Mouse (Mus musculus): ENCODE measurements around the gene Ube2g2. TPM values are rescaled to one million over a fixed set of nuclear protein-coding genes. Genes with fewer than 3 reads are reported as not detected.
"Not testable (repeated sequence)": the region's sequence is repeated elsewhere in the genome, so short reads cannot be mapped to it uniquely, and the experiment has no call there.

Ube2g2 gene
- total and polyA plus RNA-seq, 3 experiments, result 37.4 to 55.0 (median 50.0) TPM

DNA sequence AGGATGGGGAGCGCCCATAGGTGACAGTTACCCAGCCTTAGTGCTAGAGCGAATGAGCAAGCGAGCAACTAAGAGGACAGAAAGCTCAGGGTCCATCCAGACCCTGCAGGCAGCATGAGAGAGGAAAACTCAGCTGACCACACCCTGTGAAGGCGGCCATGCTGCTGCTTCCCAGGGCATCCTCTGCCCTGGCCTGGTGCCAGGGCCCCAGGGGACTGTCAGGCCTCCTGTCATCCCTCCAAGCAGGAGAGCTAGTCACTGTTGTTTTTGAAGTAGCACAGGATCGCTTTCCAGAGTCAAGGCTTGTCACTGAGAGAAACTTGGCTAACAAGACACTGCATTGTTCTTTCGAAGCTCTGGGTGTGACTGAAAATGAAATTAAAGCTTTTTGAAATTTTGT lies 16.9 kb downstream of the Ube2g2 start:
- peak; percentile 36 for DNase-seq

- DNase-seq, result no peak
Measured at GRCm38 (mm10) chr10:77643160-77643559, 21.1 kb downstream of the Ube2g2 start.

DNA sequence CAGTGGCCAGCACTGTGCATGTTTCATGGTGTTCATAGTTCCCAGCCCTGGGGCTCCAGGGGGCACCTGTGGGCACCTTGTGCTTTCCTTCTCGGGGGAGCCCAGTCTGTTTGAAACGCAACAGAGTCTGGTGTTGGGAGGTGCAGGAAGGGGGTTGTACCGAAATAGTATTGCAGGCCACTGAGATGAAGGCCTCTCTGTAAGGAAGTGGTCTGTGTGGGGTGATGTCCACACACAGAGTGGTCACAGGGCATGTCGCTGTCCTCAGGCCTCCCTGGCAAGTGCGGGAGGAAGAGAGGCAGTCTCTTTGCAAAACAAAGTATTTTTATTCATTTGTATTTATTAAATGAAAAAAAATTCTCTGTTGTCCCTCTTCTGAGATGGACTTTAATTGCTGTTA lies 23.5 kb downstream of the Ube2g2 start:
- DNase-seq, result no peak

DNA sequence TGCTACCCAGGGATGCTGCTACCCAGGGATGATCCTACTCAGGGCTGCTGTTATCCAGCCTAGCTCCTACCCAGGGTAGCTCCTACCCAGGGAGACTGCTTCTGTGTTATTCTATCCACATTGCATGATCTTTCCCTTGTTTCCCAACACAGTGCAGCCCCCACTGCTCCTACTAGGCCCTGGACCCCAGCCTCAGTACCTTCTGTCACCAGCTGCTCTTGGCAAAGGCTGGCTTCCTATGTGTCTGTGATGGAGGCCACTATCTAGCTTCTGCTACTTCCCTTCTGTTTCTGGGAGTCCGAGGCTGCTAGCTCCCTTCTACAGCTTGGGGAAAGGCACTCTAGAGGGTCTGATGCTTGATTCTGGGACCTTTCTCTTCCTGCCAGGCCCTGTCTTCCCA lies 25.4 kb downstream of the Ube2g2 start:
- DNase-seq, result no peak

- no peak for DNase-seq
Measured at GRCm38 (mm10) chr10:77647901-77648300, 25.8 kb downstream of the Ube2g2 start.

DNA sequence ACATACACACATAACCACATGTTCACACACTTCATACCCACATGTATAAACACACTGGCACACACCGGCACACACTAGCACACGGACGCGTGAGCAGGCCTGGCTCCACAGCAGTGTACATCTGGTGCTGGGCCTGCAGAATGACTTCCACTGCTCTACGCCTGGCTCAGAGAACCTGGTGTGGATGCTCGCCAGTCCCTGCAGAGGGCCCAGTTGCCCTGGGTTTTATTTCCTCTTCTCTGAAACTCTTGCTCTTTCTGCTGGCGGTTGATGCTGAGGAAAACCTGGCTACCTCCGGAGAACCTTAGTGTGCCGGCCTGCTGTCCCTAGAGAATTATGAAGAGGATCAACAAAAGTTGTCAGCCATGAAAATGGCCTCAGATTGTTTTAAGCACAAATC lies 30.0 kb downstream of the Ube2g2 start:
- no peak for DNase-seq

- DNase-seq, result no peak
Measured at GRCm38 (mm10) chr10:77658286-77658994, 36.4 kb downstream of the Ube2g2 start.

DNA sequence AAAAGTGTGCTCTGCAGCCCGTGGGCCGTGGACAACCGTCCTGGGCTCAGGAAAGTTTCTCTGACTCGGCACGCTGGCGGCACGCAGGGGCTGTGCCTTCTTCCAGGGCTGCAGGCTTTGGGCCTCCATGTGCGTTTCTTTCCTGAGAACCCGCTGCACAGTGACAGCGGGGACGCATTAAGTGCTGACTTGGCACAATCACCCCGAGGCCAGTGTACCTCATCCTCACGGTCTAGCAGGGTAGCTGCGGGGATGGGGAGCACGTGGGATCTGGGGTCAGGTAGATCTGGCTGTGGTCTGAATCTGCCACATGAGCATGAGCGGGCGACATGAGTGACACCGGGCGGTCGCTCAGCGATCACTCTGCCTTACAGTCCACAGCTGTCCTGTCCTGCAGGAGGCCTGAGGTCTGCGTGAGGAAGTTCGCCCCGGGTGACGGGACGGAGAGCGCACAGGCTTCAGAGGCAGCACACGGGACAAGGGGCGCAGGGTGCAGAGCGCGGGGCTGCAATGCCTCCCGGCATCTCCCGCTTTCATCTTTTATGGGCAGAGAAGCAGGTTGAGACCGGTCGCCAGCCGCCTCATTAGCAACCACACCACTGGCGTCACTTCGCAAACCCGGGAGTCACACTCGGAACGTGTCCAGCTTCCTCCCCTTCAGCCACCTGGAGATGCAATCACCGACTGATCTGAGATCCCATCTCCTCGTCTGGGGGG lies 42.0 kb downstream of the Ube2g2 start:
- DNase-seq, result no peak

DNA sequence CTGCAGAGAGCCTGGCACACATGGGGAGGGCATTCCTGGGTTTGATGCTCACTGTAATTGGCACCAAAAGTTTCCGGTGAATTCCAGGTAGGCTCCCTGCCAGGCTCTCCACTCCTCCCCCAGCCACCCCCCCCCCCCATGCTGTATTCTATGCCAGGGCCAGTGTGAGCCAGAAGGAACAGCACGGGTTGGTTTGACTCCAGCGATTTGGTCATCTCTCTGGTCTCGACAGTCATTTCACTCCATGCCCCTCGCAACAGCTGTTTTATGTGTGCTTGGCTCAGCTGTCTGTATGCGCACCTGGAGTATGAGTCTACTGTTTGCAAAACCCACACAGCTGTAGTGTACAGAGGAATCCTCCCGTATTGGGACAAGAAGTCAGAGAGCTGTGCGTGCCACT lies 44.3 kb downstream of the Ube2g2 start:
- DNase-seq, result no peak

DNA sequence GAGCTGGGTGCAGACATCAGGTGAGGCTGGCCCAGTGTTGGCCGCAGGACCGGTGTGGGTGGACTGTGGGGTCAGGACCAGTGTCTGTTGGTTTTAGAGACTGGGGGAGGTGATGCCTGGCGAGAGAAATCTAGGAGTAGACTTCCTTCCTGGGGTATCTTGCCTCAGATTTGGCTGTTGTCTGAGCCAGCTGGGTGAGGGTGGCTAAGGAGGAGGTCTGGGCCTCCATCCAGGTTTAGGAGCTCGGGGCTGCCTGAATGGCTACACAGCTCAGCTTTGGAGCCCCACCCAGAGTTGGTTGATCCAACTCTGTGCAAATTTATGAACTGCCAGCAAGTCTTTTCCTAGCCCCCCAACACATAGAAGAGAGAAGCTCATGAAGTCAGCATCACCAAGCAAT lies 45.3 kb downstream of the Ube2g2 start:
- DNase-seq, result no peak

GRCm38 (mm10) chr10:77670710-77671109 lies 48.6 kb downstream of the Ube2g2 start:
- no peak for DNase-seq

DNA sequence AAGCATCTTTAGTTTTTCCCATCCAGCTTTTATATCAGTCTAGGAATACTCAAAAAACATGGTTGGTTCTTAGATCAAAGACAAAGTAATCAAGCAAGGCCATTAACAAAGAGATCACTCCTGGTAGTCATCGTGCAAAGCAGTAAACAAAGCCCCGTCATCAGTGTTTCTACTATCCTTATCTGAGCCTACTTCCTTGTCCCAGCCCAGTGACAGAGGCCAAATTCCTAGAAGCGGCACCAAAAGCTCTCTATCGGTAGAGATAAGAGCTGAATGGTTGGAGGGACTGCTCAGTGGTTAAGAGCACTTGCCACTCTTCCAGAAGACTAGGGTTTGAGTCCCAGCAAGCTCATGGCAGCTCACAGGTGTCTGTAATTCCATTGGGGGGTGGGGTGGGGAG lies 49.4 kb downstream of the Ube2g2 start:
- DNase-seq, result no peak

- no peak for DNase-seq
Measured at GRCm38 (mm10) chr10:77673765-77674164, 51.7 kb downstream of the Ube2g2 start.

DNA sequence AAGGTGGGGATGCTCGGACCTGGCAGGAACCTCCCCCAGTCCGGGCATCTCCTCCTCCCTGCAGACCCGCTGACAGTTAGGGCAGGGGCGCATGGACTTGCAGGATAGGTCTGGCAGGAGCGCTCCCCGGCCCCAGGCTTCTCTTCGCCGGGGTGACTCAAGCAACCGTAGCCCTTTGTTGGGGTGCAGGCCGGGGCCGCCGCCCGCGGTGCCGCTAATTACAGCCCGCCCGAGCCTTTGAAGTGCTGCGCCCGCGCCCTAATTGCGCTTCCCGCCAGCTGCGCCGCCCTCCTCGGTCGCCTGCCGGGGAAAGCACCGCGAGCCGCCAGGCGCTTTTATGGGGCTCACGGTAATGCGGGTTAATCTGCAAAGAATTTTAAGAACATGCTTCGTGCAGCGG lies 55.5 kb downstream of the Ube2g2 start:
- DNase-seq, result no peak

- no peak for DNase-seq
Measured at GRCm38 (mm10) chr10:77682994-77683393, 60.9 kb downstream of the Ube2g2 start.

DNA sequence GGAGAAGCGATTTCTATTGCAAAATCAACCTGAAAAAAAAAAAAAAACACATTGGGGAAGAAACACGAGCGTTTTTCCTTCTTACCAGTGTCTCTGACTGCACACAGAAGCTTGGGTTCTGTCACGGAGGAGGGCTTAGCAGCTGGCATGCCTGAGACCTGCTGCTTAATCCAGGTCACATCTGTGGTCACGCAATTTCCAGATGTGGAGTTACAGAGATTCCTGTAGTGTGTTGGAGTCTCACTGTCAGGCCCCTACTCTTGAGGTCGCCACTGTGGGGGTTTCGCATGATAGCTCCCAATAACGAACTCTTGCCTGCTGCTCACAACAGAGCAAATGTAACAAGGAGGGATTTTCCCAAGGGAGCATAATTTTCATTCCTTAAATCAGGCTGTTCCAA lies 62.1 kb downstream of the Ube2g2 start:
- DNase-seq, result no peak

DNA sequence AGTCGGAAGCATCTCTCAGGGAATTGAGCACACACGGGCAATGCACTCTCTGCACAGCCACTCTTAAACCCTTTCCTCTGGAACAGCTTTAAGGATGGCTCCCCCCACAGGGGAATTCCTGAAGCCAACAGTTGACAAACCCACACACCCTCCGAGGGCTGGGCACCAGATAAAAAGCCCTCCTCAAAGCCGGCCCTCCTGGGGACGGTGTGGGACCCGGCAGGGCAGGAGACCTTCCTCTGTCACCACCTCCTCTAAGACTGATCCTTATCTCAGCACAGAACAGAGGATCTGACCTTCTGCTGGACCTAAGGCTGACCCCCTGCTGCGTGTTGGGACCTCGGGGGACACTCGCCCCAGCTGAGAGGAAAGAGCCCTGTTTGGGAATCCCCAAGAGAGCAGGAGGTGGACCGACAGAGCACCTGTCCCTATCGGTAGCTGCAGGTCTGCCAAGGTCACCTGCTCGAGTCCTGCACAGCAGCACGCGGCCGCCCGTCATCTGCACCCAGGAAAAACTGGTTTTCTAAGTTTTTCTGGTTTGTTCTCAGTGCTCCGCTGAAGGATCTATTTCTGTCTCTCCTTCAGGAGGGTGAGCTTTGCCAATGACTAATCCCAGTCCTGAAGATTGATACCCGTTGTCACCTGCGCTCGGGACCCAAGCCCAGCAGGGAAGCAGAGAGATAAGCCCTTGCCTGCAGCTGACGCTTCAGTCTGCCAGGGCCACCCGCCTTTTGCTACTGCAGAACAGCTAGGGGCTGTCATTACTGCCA lies 64.0 kb downstream of the Ube2g2 start, which contains the start of gene Tspear:
Gene Tspear, plus strand, starts transcription at position 675 of the 770 bp plus-strand sequence.
- peak; percentile 23 for DNase-seq

DNA sequence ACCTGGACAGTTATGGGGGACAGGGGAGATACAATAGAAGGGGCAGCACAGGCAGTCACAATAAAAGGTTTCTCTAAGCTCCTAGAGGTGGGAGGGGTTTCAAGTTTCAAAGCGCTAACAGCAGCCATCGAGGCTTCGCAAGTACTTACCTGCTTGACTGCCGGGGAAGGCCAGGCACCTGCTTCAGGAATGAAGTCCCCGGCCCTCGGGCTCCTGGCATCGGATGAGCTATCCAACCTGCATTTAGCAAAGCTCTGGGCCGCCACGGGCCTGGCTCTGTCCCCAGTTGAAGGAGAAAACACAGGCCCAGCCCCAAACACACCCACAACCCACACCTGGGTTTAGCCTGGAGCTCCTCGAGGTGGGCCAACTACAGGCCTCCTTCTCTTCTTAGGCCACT lies 64.9 kb downstream of the Ube2g2 start:
- DNase-seq, result no peak

- not testable (repeated sequence) for DNase-seq
Measured at GRCm38 (mm10) chr10:77690356-77690807, 68.3 kb downstream of the Ube2g2 start, which contains the start of gene Gm19402. Gene Gm19402, minus strand, starts transcription at chr10:77690757.

All from adrenal gland, adult 2 months (tissue).